Mouse (Mus musculus) testis, adult 2 months (tissue): ENCODE measurements around the gene Arpc5. TPM values are rescaled to one million over a fixed set of nuclear protein-coding genes. Genes with fewer than 3 reads are reported as not detected.
A peak's percentile ranks its signal among the peaks of the same experiment; 100 is the strongest.

Source experiments
- H3K27ac ChIP-seq: fragments of 200-500 bp; 2 replicates; pipeline ENCODE4 v1.5.1; 2012; ENCODE audit warnings: low read depth, low read length; ENCODE audit not compliant: control insufficient read depth, insufficient read depth
- H3K27me3 ChIP-seq: fragments of 200-500 bp; 2 replicates; pipeline ENCODE4 v1.6.1; 2012; ENCODE audit warnings: mild to moderate bottlenecking, low read length, moderate library complexity; ENCODE audit not compliant: control insufficient read depth, insufficient read depth
- H3K36me3 ChIP-seq: fragments of 200-500 bp; 2 replicates; pipeline ENCODE4 v1.6.1; 2012; ENCODE audit warnings: mild to moderate bottlenecking, low read length; ENCODE audit not compliant: control insufficient read depth, insufficient read depth
- H3K4me1 ChIP-seq: fragments of 200-500 bp; 2 replicates; pipeline ENCODE4 v1.6.1; 2012; ENCODE audit warnings: low read length; ENCODE audit not compliant: control insufficient read depth, insufficient read depth
- H3K4me3 ChIP-seq: fragments of 200-500 bp; 2 replicates; pipeline ENCODE4 v1.5.1; 2012; ENCODE audit warnings: low read depth, mild to moderate bottlenecking, low read length, moderate library complexity, mixed read lengths; ENCODE audit not compliant: control insufficient read depth
- CTCF ChIP-seq: fragments of 200-500 bp; IDR thresholded peaks from 2 replicates; pipeline ENCODE4 v1.5.1; 2012; ENCODE audit warnings: low read depth, mild to moderate bottlenecking, inconsistent platforms, low read length, moderate library complexity; ENCODE audit not compliant: control insufficient read depth, insufficient read depth, insufficient replicate concordance
- POLR2A ChIP-seq: fragments of 200-500 bp; IDR thresholded peaks from 2 replicates; pipeline ENCODE4 v1.6.1; 2012; ENCODE audit warnings: low read depth, mild to moderate bottlenecking, inconsistent platforms, low read length, moderate library complexity; ENCODE audit not compliant: control insufficient read depth
- polyA plus RNA-seq: library from polyadenylated mRNA; depleted of rRNA; stranded (reverse); fragments of >200 nt; gene quantifications from 2 replicates; pipeline ENCODE4 v1.2.3, GENCODE M21; 2012

Gene Arpc5
- polyA plus RNA-seq, 1 experiment: 19.3 TPM

GRCm38 (mm10) chr1:152727604-152728236 lies 38.6 kb upstream of the Arpc5 start:
- Histone ChIP-seq H3K4me3 (no peak overlapping the region), H3K27ac (no peak overlapping the region), H3K36me3 (no peaks in the 10 kb centered on the region), H3K4me1 (peaks cover 3% of the 10 kb centered on the region; the same call in 1 of the 2 replicates), H3K27me3 (no peaks in the 10 kb centered on the region)
- TF ChIP-seq POLR2A (no peak), CTCF (no peak)

- Histone ChIP-seq H3K36me3 (no peaks in the 10 kb centered on the region), H3K4me3 (no peak overlapping the region), H3K27ac (no peak overlapping the region), H3K4me1 (no peaks in the 10 kb centered on the region), H3K27me3 (no peaks in the 10 kb centered on the region)
- TF ChIP-seq CTCF: no peak
- TF ChIP-seq POLR2A: no peak
Measured at GRCm38 (mm10) chr1:152738793-152739192, 27.5 kb upstream of the Arpc5 start.

- TF ChIP-seq CTCF (no peak), POLR2A (no peak)
- Histone ChIP-seq H3K4me1 (no peaks in the 10 kb centered on the region), H3K4me3 (no peak overlapping the region), H3K36me3 (no peaks in the 10 kb centered on the region), H3K27me3 (no peaks in the 10 kb centered on the region), H3K27ac (no peak overlapping the region)
Measured at GRCm38 (mm10) chr1:152739374-152739773, 27.0 kb upstream of the Arpc5 start.

- no peaks in the 10 kb centered on the region for H3K27me3 ChIP-seq
- TF ChIP-seq CTCF (no peak), POLR2A (no peak)
- H3K27ac ChIP-seq: no peak overlapping the region
Measured at GRCm38 (mm10) chr1:152743095-152743826, 23.1 kb upstream of the Arpc5 start.

GRCm38 (mm10) chr1:152746426-152746825 lies 19.9 kb upstream of the Arpc5 start:
- Histone ChIP-seq H3K4me1 (peaks cover 2% of the 10 kb centered on the region; the same call in 1 of the 2 replicates), H3K27ac (no peak overlapping the region), H3K36me3 (no peaks in the 10 kb centered on the region), H3K4me3 (no peak overlapping the region), H3K27me3 (no peaks in the 10 kb centered on the region)
- TF ChIP-seq POLR2A (no peak), CTCF (peak; percentile 45; the same call in 1 of the 2 replicates)

More at GRCm38 (mm10) chr1:152743095-152743826, 23.1 kb upstream of the Arpc5 start:
- no peak overlapping the region for H3K4me3 ChIP-seq
- H3K36me3 ChIP-seq: no peaks in the 10 kb centered on the region
- no peaks in the 10 kb centered on the region for H3K4me1 ChIP-seq

GRCm38 (mm10) chr1:152749276-152749675 lies 17.1 kb upstream of the Arpc5 start:
- Histone ChIP-seq H3K36me3 (no peaks in the 10 kb centered on the region), H3K4me1 (peaks cover 2% of the 10 kb centered on the region; the same call in 1 of the 2 replicates), H3K27me3 (no peaks in the 10 kb centered on the region), H3K27ac (no peak overlapping the region; the same call in 1 of the 2 replicates), H3K4me3 (peak overlapping the region; percentile 82)
- TF ChIP-seq POLR2A: no peak
- no peak for TF ChIP-seq CTCF

- H3K36me3 ChIP-seq: no peaks in the 10 kb centered on the region
- no peaks in the 10 kb centered on the region for H3K27me3 ChIP-seq
- H3K4me1 ChIP-seq: peaks cover 2% of the 10 kb centered on the region; the same call in 1 of the 2 replicates
- TF ChIP-seq POLR2A (no peak), CTCF (no peak)
- H3K27ac ChIP-seq: no peak within 1 kb of the TSS
- H3K4me3 ChIP-seq: peak within 1 kb of the TSS; percentile 82
Measured at GRCm38 (mm10) chr1:152750312-152750965, 15.9 kb upstream of the Arpc5 start, which contains the start of gene Apobec4. Apobec4 (plus strand) TSS chr1:152750551.
